Mouse (Mus musculus) erythroblast, embryonic 14.5 days (primary cell): ENCODE results near the gene Actr1a. TPM values are rescaled to one million over a fixed set of nuclear protein-coding genes. Genes with fewer than 3 reads are reported as not detected.

Source experiments
- H3K27me3 ChIP-seq: 2 replicates; pipeline ENCODE4 v1.6.1; 2012; ENCODE audit warnings: inconsistent platforms; ENCODE audit not compliant: control insufficient read depth
- H3K36me3 ChIP-seq: 2 replicates; pipeline ENCODE4 v1.6.1; 2012; ENCODE audit warnings: mild to moderate bottlenecking, inconsistent platforms; ENCODE audit not compliant: control insufficient read depth
- H3K4me1 ChIP-seq: 2 replicates; pipeline ENCODE4 v1.6.1; 2012; ENCODE audit warnings: inconsistent platforms; ENCODE audit not compliant: control insufficient read depth
- H3K4me3 ChIP-seq: replicated peaks from 2 replicates; pipeline ENCODE3; 2012; ENCODE audit warnings: moderate library complexity, mild to moderate bottlenecking, inconsistent platforms
- H3K9me3 ChIP-seq: 2 replicates; pipeline ENCODE4 v1.6.1; 2012; ENCODE audit warnings: low read length, inconsistent platforms, mixed read lengths; ENCODE audit not compliant: control insufficient read depth
- GATA1 ChIP-seq: IDR thresholded peaks from 2 replicates; pipeline ENCODE4 v1.6.1; 2012; ENCODE audit warnings: low read length, inconsistent platforms, mixed read lengths
- TAL1 ChIP-seq: IDR thresholded peaks from 3 replicates; pipeline ENCODE4 v1.6.1; 2012; ENCODE audit warnings: low read length, inconsistent platforms, mixed read lengths
- polyA plus RNA-seq: library from polyadenylated mRNA; stranded (reverse); fragments of >175 nt; gene quantifications from 2 replicates; pipeline ENCODE4 v1.2.3, GENCODE M21; 2012

The Actr1a gene
- polyA plus RNA-seq, 1 experiment: 4.0 TPM

DNA sequence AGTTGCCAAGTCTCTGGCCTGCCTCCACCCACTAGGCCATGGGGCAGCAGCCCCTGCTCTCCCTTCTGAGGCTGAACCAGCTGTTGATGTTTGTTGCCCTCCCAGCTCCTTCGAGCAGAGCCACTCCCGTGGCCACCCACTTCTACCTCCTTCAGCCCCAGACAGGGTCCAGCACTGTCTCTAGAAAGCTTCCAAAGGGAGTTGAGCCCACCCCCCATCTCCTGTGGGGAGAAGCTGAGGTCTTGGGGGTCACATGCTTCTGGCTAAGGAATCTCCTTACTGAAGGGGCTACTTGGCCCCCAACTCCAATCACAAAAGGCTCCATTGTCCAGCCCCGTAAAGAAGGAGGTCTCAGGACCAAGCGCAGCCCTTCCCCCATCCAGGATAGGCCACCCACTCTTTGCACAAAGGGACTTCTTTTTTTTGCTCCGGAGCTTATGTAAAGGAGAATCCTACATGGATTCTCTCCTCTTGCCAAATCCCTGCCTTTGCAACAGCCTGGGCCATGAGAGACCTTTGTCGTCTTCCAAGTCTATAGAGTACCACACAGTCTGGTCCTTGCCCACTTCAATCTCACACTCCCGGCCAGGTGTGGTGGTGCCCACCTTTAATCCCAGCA, 62.7 kb downstream of the Actr1a start:
- Histone ChIP-seq H3K27me3 (peaks cover 8% of the 10 kb centered on the region), H3K36me3 (peaks cover 33% of the 10 kb centered on the region), H3K4me3 (no peak overlapping the region), H3K9me3 (no peaks in the 10 kb centered on the region), H3K4me1 (peaks cover 44% of the 10 kb centered on the region)
- no peak for TF ChIP-seq GATA1
- no peak for TF ChIP-seq TAL1

- Histone ChIP-seq H3K27me3 (peaks cover 16% of the 10 kb centered on the region), H3K4me3 (no peak overlapping the region), H3K4me1 (peaks cover 44% of the 10 kb centered on the region), H3K36me3 (peaks cover 33% of the 10 kb centered on the region), H3K9me3 (no peaks in the 10 kb centered on the region)
- TF ChIP-seq GATA1 (no peak), TAL1 (no peak)
Observed at GRCm38 (mm10) chr19:46331936-46332335, 63.6 kb downstream of the Actr1a start.

DNA sequence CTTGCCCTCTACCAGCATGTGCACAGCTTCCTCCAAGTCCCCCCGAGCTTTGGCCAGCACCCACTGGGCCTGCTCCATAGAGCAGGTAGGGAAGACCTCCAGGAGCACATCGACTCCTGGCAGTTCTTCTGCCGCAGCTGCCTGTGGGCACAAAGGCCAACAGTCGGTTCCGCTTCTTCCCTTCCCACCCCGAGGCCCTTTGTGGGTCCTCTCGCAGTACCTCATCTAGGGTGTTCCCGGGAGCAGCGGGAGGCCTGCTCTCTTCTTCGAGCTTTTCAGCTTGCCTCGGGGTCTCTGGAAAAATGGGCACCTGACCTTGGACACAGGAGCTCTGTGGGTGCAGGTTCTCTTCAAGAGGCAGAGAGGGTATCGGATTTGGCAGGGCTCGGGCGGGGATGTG, 64.2 kb downstream of the Actr1a start:
- Histone ChIP-seq H3K4me3 (no peak overlapping the region), H3K9me3 (no peaks in the 10 kb centered on the region), H3K36me3 (peaks cover 32% of the 10 kb centered on the region), H3K27me3 (peaks cover 22% of the 10 kb centered on the region), H3K4me1 (peaks cover 47% of the 10 kb centered on the region)
- TF ChIP-seq GATA1 (no peak), TAL1 (no peak)

GRCm38 (mm10) chr19:46330696-46331095, 64.9 kb downstream of the Actr1a start:
- H3K4me3 ChIP-seq: no peak overlapping the region
- peaks cover 29% of the 10 kb centered on the region for H3K36me3 ChIP-seq
- H3K27me3 ChIP-seq: peaks cover 29% of the 10 kb centered on the region
- H3K4me1 ChIP-seq: peaks cover 50% of the 10 kb centered on the region
- H3K9me3 ChIP-seq: no peaks in the 10 kb centered on the region
- no peak for TF ChIP-seq GATA1
- TF ChIP-seq TAL1: no peak

GRCm38 (mm10) chr19:46329951-46330350, 65.6 kb downstream of the Actr1a start:
- Histone ChIP-seq H3K27me3 (peaks cover 36% of the 10 kb centered on the region), H3K4me1 (peaks cover 52% of the 10 kb centered on the region), H3K9me3 (no peaks in the 10 kb centered on the region), H3K36me3 (peaks cover 27% of the 10 kb centered on the region), H3K4me3 (peak overlapping the region; percentile 73)
- TF ChIP-seq GATA1 (no peak), TAL1 (no peak)

GRCm38 (mm10) chr19:46329031-46329641, 66.4 kb downstream of the Actr1a start:
- no peak for TF ChIP-seq GATA1
- TF ChIP-seq TAL1: no peak
- peaks cover 55% of the 10 kb centered on the region for H3K4me1 ChIP-seq

DNA sequence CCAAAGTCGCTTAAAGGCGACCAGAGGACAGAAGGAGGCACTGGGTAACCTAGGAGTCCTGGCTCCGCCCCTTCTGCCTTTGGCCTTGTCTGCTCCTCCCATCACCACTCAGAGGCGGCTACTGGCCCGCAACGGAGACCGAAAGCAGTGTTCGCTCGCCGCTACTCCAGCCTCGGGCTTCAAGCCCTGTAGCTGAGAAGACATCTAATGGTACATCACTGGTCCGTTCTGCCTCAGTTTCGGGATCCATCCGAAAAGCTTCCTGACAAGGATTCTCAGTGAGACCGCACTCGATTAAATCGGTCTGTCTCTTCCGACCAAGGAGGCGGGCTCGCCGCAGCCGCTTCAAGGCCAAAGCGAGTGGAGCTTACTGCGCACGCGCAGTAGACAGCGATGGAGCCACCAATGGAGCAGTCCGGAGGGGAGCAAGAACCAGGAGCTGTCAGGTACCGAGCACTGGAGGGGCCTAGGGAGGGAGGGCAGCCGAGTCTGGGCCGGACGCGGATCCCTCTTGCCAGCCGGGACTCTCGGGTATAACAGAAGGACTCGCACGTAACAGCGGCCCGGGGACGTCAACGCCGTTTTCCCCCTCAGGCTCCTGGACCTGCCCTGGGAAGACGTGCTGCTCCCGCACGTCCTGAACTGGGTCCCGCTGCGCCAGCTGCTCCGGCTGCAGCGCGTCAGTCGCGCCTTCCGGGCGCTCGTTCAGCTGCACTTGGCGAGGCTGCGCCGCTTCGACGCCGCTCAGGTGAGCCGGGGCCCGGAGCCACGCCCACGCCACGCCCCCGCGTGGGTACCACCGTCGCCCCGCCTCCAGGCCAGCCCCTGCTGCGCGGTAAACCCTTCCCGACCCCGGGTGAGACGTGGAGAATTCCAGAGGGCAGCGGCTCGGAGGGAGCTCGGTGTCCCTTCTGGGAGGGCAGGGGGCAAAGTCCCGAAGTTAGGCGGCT, 67.2 kb downstream of the Actr1a start, which contains the start of gene Fbxl15:
Fbxl15 (plus strand) TSS at position 104 of the 950 bp plus-strand sequence.
- H3K27me3 ChIP-seq: peaks cover 52% of the 10 kb centered on the region
- H3K4me3 ChIP-seq: peak within 1 kb of the TSS; percentile 73
- H3K4me1 ChIP-seq: peaks cover 55% of the 10 kb centered on the region
- peak; percentile 11; the same call in 1 of the 2 replicates for TF ChIP-seq GATA1
- no peak for TF ChIP-seq TAL1
- H3K9me3 ChIP-seq: no peaks in the 10 kb centered on the region
- peaks cover 27% of the 10 kb centered on the region for H3K36me3 ChIP-seq

More at GRCm38 (mm10) chr19:46329031-46329641, 66.4 kb downstream of the Actr1a start:
- peaks cover 44% of the 10 kb centered on the region for H3K27me3 ChIP-seq
- H3K9me3 ChIP-seq: no peaks in the 10 kb centered on the region
- H3K4me3 ChIP-seq: peak overlapping the region; percentile 73
- H3K36me3 ChIP-seq: peaks cover 27% of the 10 kb centered on the region

- H3K4me1 ChIP-seq: peaks cover 54% of the 10 kb centered on the region
Observed at GRCm38 (mm10) chr19:46327531-46328064, 68.0 kb downstream of the Actr1a start.

More at GRCm38 (mm10) chr19:46327531-46328064, 68.0 kb downstream of the Actr1a start:
- Histone ChIP-seq H3K27me3 (peaks cover 60% of the 10 kb centered on the region), H3K4me3 (peak overlapping the region; percentile 73), H3K36me3 (peaks cover 27% of the 10 kb centered on the region), H3K9me3 (no peaks in the 10 kb centered on the region)
- TF ChIP-seq TAL1 (no peak), GATA1 (no peak)

Other genes starting within 250 kb of the Actr1a start
- not detected in 2 replicates for gene Pitx3, start 247.4 kb downstream of the Actr1a start, polyA plus RNA-seq
- gene Gbf1, start 243.2 kb downstream of the Actr1a start, polyA plus RNA-seq: 23.8 and 31.8 TPM in 2 replicates
- 5.5 and 7.4 TPM in 2 replicates for gene Nfkb2, start 91.4 kb downstream of the Actr1a start, polyA plus RNA-seq
- gene Psd, start 68.6 kb downstream of the Actr1a start, polyA plus RNA-seq: 7.6 and 8.3 TPM in 2 replicates
- gene Fbxl15, start 67.6 kb downstream of the Actr1a start, polyA plus RNA-seq: 10.4 and 12.7 TPM in 2 replicates
- gene Cuedc2, start 57.0 kb downstream of the Actr1a start, polyA plus RNA-seq: 15.7 and 17.4 TPM in 2 replicates
- gene Mfsd13a, start 54.6 kb downstream of the Actr1a start, polyA plus RNA-seq: 0.20 and 0.73 TPM in 2 replicates
- gene 2310034G01Rik, start 45.4 kb downstream of the Actr1a start, polyA plus RNA-seq: not detected in 2 replicates
- gene Sufu, start 1.1 kb upstream of the Actr1a start, polyA plus RNA-seq: 0.70 and 0.73 TPM in 2 replicates
- gene Trim8, start 106.0 kb upstream of the Actr1a start, polyA plus RNA-seq: 4.2 and 5.2 TPM in 2 replicates
- gene Arl3, start 177.4 kb upstream of the Actr1a start, polyA plus RNA-seq: 1.5 and 3.1 TPM in 2 replicates
- 0.02 and 0.06 TPM in 2 replicates for gene Sfxn2, start 177.6 kb upstream of the Actr1a start, polyA plus RNA-seq
- 1.4 and 1.9 TPM in 2 replicates for gene Wbp1l, start 203.3 kb upstream of the Actr1a start, polyA plus RNA-seq